Mouse (Mus musculus): Measurements from ENCODE around the gene Zdhhc3.

GRCm38 (mm10) chr9:123159330-123159729, 46.3 kb upstream of the Zdhhc3 start:
- no peak for TF ChIP-seq CTCF (IDR thresholded peaks at IDR 0.05; ENCODE audit: extremely low read depth, insufficient read length, insufficient replicate concordance, low read depth, low read length)
- no peak for TF ChIP-seq POLR2A (IDR thresholded peaks at IDR 0.05; ENCODE audit: low read depth, low read length)
